Mouse (Mus musculus) erythroid progenitor cell, adult 5-6 weeks (primary cell): Measurements from ENCODE around the gene H2-Q2. TPM values are rescaled to one million over a fixed set of nuclear protein-coding genes. Genes with fewer than 3 reads are reported as not detected.
"Not testable (repeated sequence)": the region's sequence is repeated elsewhere in the genome, so short reads cannot be mapped to it uniquely, and the experiment has no call there.

ENCODE experiments used
- ATAC-seq: replicated peaks from 2 replicates; pipeline ENCODE4 v1.8.0; 2016; ENCODE audit warnings: moderate number of reproducible peaks, mild to moderate bottlenecking, moderate TSS enrichment, inconsistent platforms; ENCODE audit not compliant: poor library complexity, low FRiP score, severe bottlenecking
- total RNA-seq, 2 experiments: library from RNA; stranded (forward) in 1 of 2; stranded (reverse) in 1 of 2; fragments of 150-400 nt in 1 of 2; fragments of 186-747, 209-891 nt in 1 of 2; gene quantifications; 2 replicates each; pipeline versions ENCODE4 v1.2.3 to v1.2.4; 2015 to 2017; ENCODE audit warnings: low replicate concordance in 2 of 2

The H2-Q2 gene
- total RNA-seq (2015; ENCODE audit: low replicate concordance): not detected in 2 replicates
- total RNA-seq (2017; ENCODE audit: low replicate concordance): not detected in 2 replicates

- no peak for ATAC-seq
Measured at GRCm38 (mm10) chr17:35342071-35342671, at the start of gene H2-Q2. H2-Q2 (plus strand) TSS chr17:35342242.

GRCm38 (mm10) chr17:35295796-35296195 lies 46.2 kb upstream of the H2-Q2 start:
- not testable (repeated sequence) for ATAC-seq

GRCm38 (mm10) chr17:35300261-35300945 lies 41.6 kb upstream of the H2-Q2 start:
- ATAC-seq: not testable (repeated sequence)

GRCm38 (mm10) chr17:35301645-35302258 lies 40.3 kb upstream of the H2-Q2 start:
- peak; percentile 73 for ATAC-seq

- ATAC-seq: no peak
Measured at GRCm38 (mm10) chr17:35303271-35303670, 38.8 kb upstream of the H2-Q2 start.

- no peak for ATAC-seq
Measured at GRCm38 (mm10) chr17:35303756-35304350, 38.2 kb upstream of the H2-Q2 start.

GRCm38 (mm10) chr17:35304478-35304877 lies 37.6 kb upstream of the H2-Q2 start:
- ATAC-seq: no peak

GRCm38 (mm10) chr17:35304921-35305320 lies 37.1 kb upstream of the H2-Q2 start:
- ATAC-seq: not testable (repeated sequence)

GRCm38 (mm10) chr17:35318671-35319070 lies 23.4 kb upstream of the H2-Q2 start:
- no peak for ATAC-seq

- no peak for ATAC-seq
Measured at GRCm38 (mm10) chr17:35320327-35321081, 21.5 kb upstream of the H2-Q2 start, which contains the start of gene H2-Q1. H2-Q1 (plus strand) TSS chr17:35320405.

- not testable (repeated sequence) for ATAC-seq
Measured at GRCm38 (mm10) chr17:35325124-35325523, 16.9 kb upstream of the H2-Q2 start.

- not testable (repeated sequence) for ATAC-seq
Measured at GRCm38 (mm10) chr17:35326000-35326399, 16.0 kb upstream of the H2-Q2 start.

GRCm38 (mm10) chr17:35329714-35330113 lies 12.3 kb upstream of the H2-Q2 start:
- not testable (repeated sequence) for ATAC-seq

- ATAC-seq: not testable (repeated sequence)
Measured at GRCm38 (mm10) chr17:35331546-35331945, 10.5 kb upstream of the H2-Q2 start.

GRCm38 (mm10) chr17:35342711-35343476 lies 852 bp downstream of the H2-Q2 start:
- ATAC-seq: no peak

- ATAC-seq: not testable (repeated sequence)
Measured at GRCm38 (mm10) chr17:35347659-35348058, 5.6 kb downstream of the H2-Q2 start.

- ATAC-seq: not testable (repeated sequence)
Measured at GRCm38 (mm10) chr17:35353275-35353674, 11.2 kb downstream of the H2-Q2 start.

- ATAC-seq: no peak
Measured at GRCm38 (mm10) chr17:35354071-35354470, 12.0 kb downstream of the H2-Q2 start.

- no peak for ATAC-seq
Measured at GRCm38 (mm10) chr17:35357086-35357485, 15.0 kb downstream of the H2-Q2 start.
